Mouse (Mus musculus) thymus, adult 2 months (tissue): ENCODE results near the gene Pik3c2a.

Experiments
- CTCF ChIP-seq: fragments of 200-500 bp; IDR thresholded peaks from 2 replicates; pipeline ENCODE4 v1.5.1; 2012; ENCODE audit warnings: mild to moderate bottlenecking, control low read depth, low read length, moderate library complexity, borderline replicate concordance; ENCODE audit not compliant: control insufficient read depth, poor library complexity, insufficient read depth; ENCODE audit errors: extremely low read depth
- POLR2A ChIP-seq: fragments of 200-500 bp; IDR thresholded peaks from 2 replicates; pipeline ENCODE4 v1.6.1; 2012; ENCODE audit warnings: mild to moderate bottlenecking, low read length, control low read depth, moderate library complexity; ENCODE audit not compliant: control insufficient read depth, poor library complexity, insufficient read depth; ENCODE audit errors: extremely low read depth

GRCm38 (mm10) chr7:116329858-116330257, 113.4 kb downstream of the Pik3c2a start:
- no peak for TF ChIP-seq CTCF
- TF ChIP-seq POLR2A = no peak
